Mouse (Mus musculus) left cerebral cortex, postnatal 4 days (tissue): Measurements from ENCODE around the gene Cdc42bpg. TPM values are rescaled to one million over a fixed set of nuclear protein-coding genes. Genes with fewer than 3 reads are reported as not detected.

Experiments
- DNase-seq: peaks from one replicate; pipeline ENCODE4 v3.0.0-alpha.2; 2022
- intact Hi-C: fragments of 180-260 bp; cut with DNase I; formaldehyde crosslinking; loops from one replicate; pipeline ENCODE4 v1.15.1; 2025
- total RNA-seq, 2 experiments: library from RNA; stranded (reverse); gene quantifications; 2 replicates each; pipeline ENCODE4 v1.2.3; 2021

The Cdc42bpg gene
- total RNA-seq, 2 experiments from 2014 or later: 5.0 to 5.7 TPM

GRCm38 (mm10) chr19:6321786-6322621 lies 15.7 kb downstream of the Cdc42bpg start:
- no peak for DNase-seq
- intact Hi-C loops: loop anchor here (10.0 kb wide), 1 partner anchor 167 kb away; no protein-coding TSS in a partner anchor

GRCm38 (mm10) chr19:6324751-6325150 lies 18.5 kb downstream of the Cdc42bpg start:
- intact Hi-C loops: loop anchor here (10.0 kb wide), 1 partner anchor 170 kb away; no protein-coding TSS in a partner anchor
- no peak for DNase-seq

GRCm38 (mm10) chr19:6331178-6331577 lies 24.9 kb downstream of the Cdc42bpg start:
- intact Hi-C loops: loop anchor here (5.0 kb wide), 1 partner anchor 64 kb away; no protein-coding TSS in a partner anchor
- DNase-seq: no peak

- peak; percentile 50 for DNase-seq
- intact Hi-C loops: loop anchor here (5.0 kb wide), 1 partner anchor 65 kb away; no protein-coding TSS in a partner anchor
Observed at GRCm38 (mm10) chr19:6331719-6332516, 25.7 kb downstream of the Cdc42bpg start.

- intact Hi-C loops: loop anchor here (5.0 kb wide), 1 partner anchor 67 kb away; no protein-coding TSS in a partner anchor
- DNase-seq: no peak
Observed at GRCm38 (mm10) chr19:6333761-6334595, 27.7 kb downstream of the Cdc42bpg start.

GRCm38 (mm10) chr19:6334673-6335457 lies 28.6 kb downstream of the Cdc42bpg start, which contains the start of gene Men1:
Gene Men1 (plus strand): TSS chr19:6334979.
- peak; percentile 96 for DNase-seq
- intact Hi-C loops: loop anchor here (5.0 kb wide), 1 partner anchor 68 kb away; no protein-coding TSS in a partner anchor

GRCm38 (mm10) chr19:6335458-6335827 lies 29.2 kb downstream of the Cdc42bpg start:
- intact Hi-C loops: no loop called here
- DNase-seq: no peak

GRCm38 (mm10) chr19:6336920-6337319 lies 30.7 kb downstream of the Cdc42bpg start:
- intact Hi-C loops: no loop called here
- DNase-seq: no peak

- no peak for DNase-seq
- intact Hi-C loops: no loop called here
Observed at GRCm38 (mm10) chr19:6338171-6338570, 31.9 kb downstream of the Cdc42bpg start.

- intact Hi-C loops: no loop called here
- DNase-seq: no peak
Observed at GRCm38 (mm10) chr19:6338716-6339115, 32.5 kb downstream of the Cdc42bpg start.

GRCm38 (mm10) chr19:6339191-6339590 lies 32.9 kb downstream of the Cdc42bpg start:
- intact Hi-C loops: no loop called here
- DNase-seq: no peak

- intact Hi-C loops: no loop called here
- DNase-seq: no peak
Observed at GRCm38 (mm10) chr19:6339890-6340504, 33.7 kb downstream of the Cdc42bpg start.

GRCm38 (mm10) chr19:6340524-6341452 lies 34.5 kb downstream of the Cdc42bpg start, which contains the start of gene Map4k2:
Gene Map4k2 (plus strand): TSS chr19:6341135.
- intact Hi-C loops: no loop called here
- peak; percentile 75 for DNase-seq

- no peak for DNase-seq
- intact Hi-C loops: no loop called here
Observed at GRCm38 (mm10) chr19:6341453-6342077, 35.3 kb downstream of the Cdc42bpg start.

GRCm38 (mm10) chr19:6342276-6342933 lies 36.1 kb downstream of the Cdc42bpg start:
- no peak for DNase-seq
- intact Hi-C loops: no loop called here

GRCm38 (mm10) chr19:6343066-6343925 lies 37.0 kb downstream of the Cdc42bpg start:
- no peak for DNase-seq
- intact Hi-C loops: no loop called here
